Mouse (Mus musculus) mesoderm, embryonic 11.5 days (tissue): ENCODE data around the gene Gm20604.

Source experiments
- DNase-seq: peaks from one replicate; pipeline ENCODE4 v3.0.0-alpha.2; 2012; ENCODE audit warnings: low read depth, low spot score

Gene Gm20604

GRCm38 (mm10) chr12:102706833-102707463 lies 51.5 kb downstream of the Gm20604 start:
- no peak for DNase-seq

GRCm38 (mm10) chr12:102705906-102706640 lies 52.4 kb downstream of the Gm20604 start:
- DNase-seq, result no peak

GRCm38 (mm10) chr12:102705216-102705871 lies 53.1 kb downstream of the Gm20604 start:
- peak; percentile 81 for DNase-seq

- DNase-seq, result peak; percentile 33
Measured at GRCm38 (mm10) chr12:102704457-102705198, 53.8 kb downstream of the Gm20604 start, which contains the start of gene Itpk1. TSS of gene Itpk1 (minus strand) at chr12:102704930.

GRCm38 (mm10) chr12:102703921-102704408 lies 54.5 kb downstream of the Gm20604 start:
- no peak for DNase-seq

GRCm38 (mm10) chr12:102703441-102703840 lies 55.0 kb downstream of the Gm20604 start:
- DNase-seq, result no peak

- no peak for DNase-seq
Measured at GRCm38 (mm10) chr12:102703111-102703412, 55.4 kb downstream of the Gm20604 start.

GRCm38 (mm10) chr12:102702356-102703110 lies 55.9 kb downstream of the Gm20604 start:
- peak; percentile 89 for DNase-seq

GRCm38 (mm10) chr12:102701691-102702207 lies 56.7 kb downstream of the Gm20604 start:
- no peak for DNase-seq

GRCm38 (mm10) chr12:102700453-102700852 lies 58.0 kb downstream of the Gm20604 start:
- no peak for DNase-seq

GRCm38 (mm10) chr12:102699156-102699555 lies 59.3 kb downstream of the Gm20604 start:
- no peak for DNase-seq

- peak; percentile 52 for DNase-seq
Measured at GRCm38 (mm10) chr12:102698089-102698684, 60.3 kb downstream of the Gm20604 start.

GRCm38 (mm10) chr12:102697381-102697780 lies 61.1 kb downstream of the Gm20604 start:
- no peak for DNase-seq

- DNase-seq, result no peak
Measured at GRCm38 (mm10) chr12:102696635-102697354, 61.7 kb downstream of the Gm20604 start.

GRCm38 (mm10) chr12:102695369-102696239 lies 62.9 kb downstream of the Gm20604 start:
- no peak for DNase-seq

GRCm38 (mm10) chr12:102691761-102692160 lies 66.7 kb downstream of the Gm20604 start:
- no peak for DNase-seq
